Mouse (Mus musculus) forebrain, embryonic 14.5 days (tissue): ENCODE data around the gene Shc4. TPM values are rescaled to one million over a fixed set of nuclear protein-coding genes. Genes with fewer than 3 reads are reported as not detected.

Experiments
- ATAC-seq: fragments of 200-750 bp; cut with Nextera tagmentation; 2 replicates; pipeline ENCODE4 v1.8.0; 2017; ENCODE audit warnings: mild to moderate bottlenecking, moderate library complexity
- DNase-seq: peaks from one replicate; pipeline ENCODE4 v3.0.0-alpha.2; 2015; ENCODE audit warnings: low spot score
- H3K27ac ChIP-seq: fragments of 300-500 bp; sonication (generic); 2 replicates; pipeline ENCODE4 v1.5.1; 2014; ENCODE audit warnings: low read depth, mild to moderate bottlenecking, control low read depth, low read length, moderate library complexity
- H3K27me3 ChIP-seq: fragments of 300-500 bp; sonication (generic); replicated peaks from 2 replicates; pipeline ENCODE4 v1.6.1; 2014; ENCODE audit warnings: low read length, control low read depth, mixed read lengths; ENCODE audit not compliant: control insufficient read depth, insufficient read depth
- H3K36me3 ChIP-seq: fragments of 300-500 bp; sonication (generic); 2 replicates; pipeline ENCODE4 v1.6.1; 2014; ENCODE audit warnings: low read length, control low read depth; ENCODE audit not compliant: control insufficient read depth, insufficient read depth
- H3K4me1 ChIP-seq: fragments of 300-500 bp; sonication (generic); 2 replicates; pipeline ENCODE4 v1.6.1; 2014; ENCODE audit warnings: antibody characterized with exemption, low read length, control low read depth; ENCODE audit not compliant: control insufficient read depth, insufficient read depth
- H3K4me2 ChIP-seq: fragments of 300-500 bp; sonication (generic); 2 replicates; pipeline ENCODE4 v1.6.1; 2014; ENCODE audit warnings: mild to moderate bottlenecking, control low read depth, low read length
- H3K4me3 ChIP-seq: fragments of 300-500 bp; sonication (generic); 2 replicates; pipeline ENCODE4 v1.5.1; 2014; ENCODE audit warnings: low read depth, low read length, control low read depth
- H3K9ac ChIP-seq: fragments of 300-500 bp; sonication (generic); 2 replicates; pipeline ENCODE4 v1.6.1; 2014; ENCODE audit warnings: mild to moderate bottlenecking, low read length, control low read depth, moderate library complexity
- H3K9me3 ChIP-seq: fragments of 300-500 bp; sonication (generic); replicated peaks from 2 replicates; pipeline ENCODE4 v1.6.1; 2016; ENCODE audit warnings: low read length, control low read depth, mixed read lengths; ENCODE audit not compliant: control insufficient read depth
- WGBS: fragments of 180-500 bp; shearing (Covaris S2); extraction: QIAGEN DNeasy Blood & Tissue Kit; methylation state at CpG from one replicate; pipeline ENCODE4 v1.1.7; 2014; 5-methylcytosine and 5-hydroxymethylcytosine counted together
- polyA plus RNA-seq: library from polyadenylated mRNA; unstranded; fragments of >200 nt; fragmentation: Nextera tagmentation; extraction: Ambion mirVana; gene quantifications from 2 replicates; pipeline ENCODE4 v1.2.1, GENCODE M21; 2014

Shc4 gene
- polyA plus RNA-seq, 1 experiment from 2014 or later: 0.66 TPM

DNA sequence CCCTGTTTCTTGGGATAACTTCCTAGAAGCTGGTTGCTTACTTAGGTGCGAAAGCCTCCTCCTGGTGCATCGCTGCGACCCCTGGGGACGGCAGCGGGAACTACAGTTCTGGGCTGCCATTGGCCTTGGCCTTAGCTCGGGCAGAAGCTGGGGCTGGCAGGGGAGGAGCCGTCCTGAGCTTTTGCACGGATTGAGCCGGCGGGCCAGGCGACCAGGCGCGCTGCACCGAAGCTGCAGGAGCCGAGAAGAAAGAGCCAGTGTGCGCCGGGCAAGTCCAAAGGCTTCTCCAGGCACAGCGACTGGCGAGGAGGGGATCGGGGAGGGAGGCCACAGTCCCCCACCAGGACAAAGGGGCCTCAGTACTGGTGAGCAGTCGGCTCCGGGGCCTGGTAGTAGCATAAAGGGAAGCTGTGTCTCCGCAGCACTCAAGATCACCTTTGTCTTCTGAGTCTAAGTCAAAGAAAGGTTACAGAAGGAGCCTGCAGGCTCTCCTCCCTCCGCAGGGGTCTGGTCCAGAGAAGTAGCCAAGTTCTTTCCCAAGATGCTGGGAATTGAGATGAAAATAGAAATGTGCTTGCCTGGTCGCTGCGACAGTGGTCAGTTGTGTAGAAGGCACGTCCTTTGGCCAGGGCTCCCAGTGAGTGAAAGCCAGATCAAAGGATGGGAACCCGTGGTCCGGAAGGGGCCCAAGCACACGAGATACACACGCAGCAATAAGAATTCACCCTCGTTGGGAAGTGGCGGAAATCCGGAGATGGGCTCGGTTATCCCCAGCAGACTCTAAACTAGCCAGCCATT lies 8.0 kb upstream of the Shc4 start:
- Histone ChIP-seq H3K4me3 (peak overlapping the region; percentile 41), H3K9ac (peak overlapping the region; percentile 85), H3K27ac (peak overlapping the region; percentile 89), H3K4me1 (peaks cover 5% of the 10 kb centered on the region; the same call in 1 of the 2 replicates), H3K27me3 (no peaks in the 10 kb centered on the region), H3K4me2 (peak overlapping the region; percentile 72), H3K36me3 (no peaks in the 10 kb centered on the region), H3K9me3 (no peaks in the 10 kb centered on the region)
- 9% methylated on average over 35 of the region's 35 CpGs for WGBS
- DNase-seq (peak; percentile 96), ATAC-seq (peak; percentile 96)

DNA sequence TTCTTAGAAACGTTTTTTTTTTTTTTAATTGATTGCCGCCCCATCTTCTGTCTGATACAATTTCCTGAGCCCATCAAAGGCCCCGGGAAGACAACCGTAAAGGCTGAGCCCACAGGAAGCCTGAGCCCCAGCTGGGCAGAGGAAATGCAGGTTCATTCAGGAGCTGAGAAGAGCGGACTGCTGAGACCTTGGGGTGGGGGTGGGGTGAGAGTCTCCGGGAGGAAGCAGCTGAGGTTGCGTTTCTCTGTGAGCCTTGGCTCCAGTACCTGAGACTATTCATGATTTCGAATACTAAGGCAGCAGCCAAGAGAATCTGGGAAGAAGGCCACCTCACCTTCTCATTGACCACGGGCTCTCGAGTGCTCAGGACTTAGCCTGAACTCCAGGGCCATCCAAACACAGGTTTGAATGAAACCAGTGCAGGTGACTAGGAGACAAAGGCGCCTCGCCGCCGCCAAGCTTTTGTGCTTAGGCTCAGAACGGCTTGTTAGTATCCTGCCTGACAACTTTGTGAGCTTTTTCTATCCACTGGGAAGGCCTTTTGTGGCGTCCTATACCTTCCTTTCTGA lies 682 bp upstream of the Shc4 start:
- Histone ChIP-seq H3K36me3 (no peaks in the 10 kb centered on the region), H3K9ac (peak overlapping the region; percentile 65; the same call in 1 of the 2 replicates), H3K4me3 (peak overlapping the region; percentile 43), H3K4me1 (peaks cover 12% of the 10 kb centered on the region), H3K27me3 (peaks cover 11% of the 10 kb centered on the region), H3K9me3 (no peaks in the 10 kb centered on the region), H3K27ac (0 out of 2 replicates have a peak overlapping the region, but pooled peaks have one; percentile 21), H3K4me2 (peak overlapping the region; percentile 94)
- under 1% methylated on average over 16 of the region's 16 CpGs for WGBS
- ATAC-seq (peak; percentile 40), DNase-seq (peak; percentile 51)

DNA sequence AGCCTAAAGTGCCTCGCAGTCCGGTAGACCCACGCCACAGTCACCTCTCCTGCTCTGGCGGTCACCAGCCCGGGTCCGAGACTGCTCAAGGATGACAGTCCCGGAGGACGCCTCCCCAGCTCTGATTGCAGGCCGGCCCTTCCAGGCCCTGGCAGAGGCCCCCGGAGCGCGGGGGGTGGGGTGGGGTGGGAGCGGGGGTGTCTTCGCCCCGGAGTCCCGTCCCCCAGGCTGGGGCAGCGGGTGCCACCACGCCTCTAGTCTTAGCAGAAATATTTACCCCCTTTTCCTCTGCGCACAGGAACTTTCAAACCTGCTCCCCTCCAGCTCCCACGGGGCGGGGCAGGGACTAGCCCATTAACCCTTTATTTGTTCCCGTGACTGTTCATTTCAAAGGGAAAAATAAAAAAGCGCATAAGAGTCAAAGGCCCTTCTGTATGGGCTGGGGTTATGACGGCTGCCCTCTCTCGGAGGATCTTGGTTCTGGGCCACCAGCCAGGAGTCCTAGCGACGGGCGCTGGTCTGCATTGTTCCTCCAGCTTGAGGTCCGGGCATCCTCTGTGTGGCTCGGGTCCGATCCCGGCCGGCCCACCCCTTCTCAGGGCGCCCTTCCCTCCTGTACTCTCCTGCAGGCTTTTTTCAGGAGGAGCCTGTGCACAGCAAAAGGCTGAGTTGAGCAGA lies 401 bp downstream of the Shc4 start:
- DNase-seq: no peak
- peaks cover 11% of the 10 kb centered on the region for H3K27me3 ChIP-seq
- peak; percentile 81 for ATAC-seq
- peak overlapping the region; percentile 94 for H3K4me2 ChIP-seq
- peaks cover 12% of the 10 kb centered on the region for H3K4me1 ChIP-seq
- H3K4me3 ChIP-seq: peak overlapping the region; percentile 43
- peak overlapping the region; percentile 46; the same call in 1 of the 2 replicates for H3K27ac ChIP-seq
- H3K36me3 ChIP-seq: no peaks in the 10 kb centered on the region
- under 1% methylated on average over 34 of the region's 34 CpGs for WGBS
- H3K9me3 ChIP-seq: no peaks in the 10 kb centered on the region
- peak overlapping the region; percentile 65 for H3K9ac ChIP-seq

DNA sequence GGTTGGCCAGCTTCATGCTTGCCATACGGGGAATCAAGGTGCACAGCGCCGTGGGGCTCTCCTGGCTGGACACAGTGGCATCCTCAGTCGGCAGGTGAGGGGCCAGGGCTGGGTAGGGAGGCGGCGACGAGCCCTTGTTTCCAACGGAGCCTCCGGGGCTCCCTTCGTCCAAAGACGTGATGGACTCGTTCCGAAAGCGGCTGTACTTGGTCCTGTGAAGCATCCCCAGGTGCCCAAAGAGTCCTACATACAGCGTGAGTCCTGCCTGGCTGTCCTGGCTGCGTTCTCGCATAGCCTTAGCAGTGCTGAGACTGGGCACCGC lies 901 bp downstream of the Shc4 start:
- Histone ChIP-seq H3K4me3 (peak overlapping the region; percentile 43), H3K9me3 (no peaks in the 10 kb centered on the region), H3K4me2 (peak overlapping the region; percentile 94), H3K9ac (peak overlapping the region; percentile 65), H3K4me1 (peaks cover 12% of the 10 kb centered on the region), H3K27me3 (peaks cover 11% of the 10 kb centered on the region), H3K27ac (no peak overlapping the region), H3K36me3 (no peaks in the 10 kb centered on the region)
- 2% methylated on average over 18 of the region's 18 CpGs for WGBS
- no peak for ATAC-seq
- peak; percentile 19 for DNase-seq

DNA sequence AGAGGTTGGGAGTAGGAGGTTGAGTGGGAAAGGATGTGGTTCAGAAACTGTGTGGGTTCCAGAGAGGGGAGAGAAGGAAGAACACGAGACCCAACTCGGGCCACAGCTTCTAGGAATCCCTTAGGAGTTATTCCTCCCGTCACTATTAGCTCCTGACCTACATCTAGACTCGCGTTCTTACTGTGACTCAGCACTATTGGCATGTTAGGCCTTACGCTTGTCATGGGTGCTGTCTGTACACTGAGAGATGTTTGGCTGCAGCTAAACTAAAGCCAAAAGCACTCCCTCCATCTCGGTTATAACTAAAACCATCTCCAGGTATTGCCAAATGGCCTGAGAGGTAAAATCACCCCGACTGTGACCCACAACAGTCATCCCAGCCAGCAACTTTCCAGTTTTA lies 7.3 kb downstream of the Shc4 start:
- Histone ChIP-seq H3K4me1 (no peaks in the 10 kb centered on the region), H3K36me3 (no peaks in the 10 kb centered on the region), H3K4me2 (no peak overlapping the region), H3K27ac (no peak overlapping the region), H3K4me3 (no peak overlapping the region), H3K9ac (no peak overlapping the region), H3K9me3 (no peaks in the 10 kb centered on the region), H3K27me3 (no peaks in the 10 kb centered on the region; the same call in 1 of the 2 replicates)
- WGBS: 90% methylated on average over 8 of the region's 8 CpGs
- DNase-seq: no peak
- ATAC-seq: no peak

DNA sequence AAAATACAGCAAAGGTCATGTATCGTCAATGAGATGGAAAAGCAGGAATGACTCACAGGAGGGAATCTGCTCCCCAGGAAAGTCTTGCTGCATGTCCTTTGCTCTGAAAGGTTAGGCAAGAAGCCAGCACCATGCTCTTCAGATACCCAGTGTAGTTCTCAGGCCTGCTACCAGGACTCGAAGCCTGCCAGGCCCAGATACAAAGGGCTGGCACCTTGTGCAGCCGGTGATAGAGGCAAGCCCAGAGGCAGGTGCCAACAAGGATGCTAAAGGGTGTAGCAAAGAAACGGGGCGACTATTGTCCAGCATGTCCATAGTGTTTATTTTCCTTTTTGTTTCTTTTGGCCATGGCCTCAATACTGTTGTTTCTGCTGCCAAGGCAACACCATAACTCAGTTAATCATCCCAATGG lies 17.4 kb downstream of the Shc4 start:
- Histone ChIP-seq H3K9me3 (no peaks in the 10 kb centered on the region), H3K4me3 (no peak overlapping the region), H3K4me2 (no peak overlapping the region), H3K4me1 (peaks cover 11% of the 10 kb centered on the region; the same call in 1 of the 2 replicates), H3K27ac (no peak overlapping the region), H3K27me3 (no peaks in the 10 kb centered on the region), H3K9ac (no peak overlapping the region), H3K36me3 (no peaks in the 10 kb centered on the region)
- WGBS: 48% methylated on average over 5 of the region's 5 CpGs
- ATAC-seq (peak; percentile 22; the same call in 1 of the 2 replicates), DNase-seq (peak; percentile 40)

DNA sequence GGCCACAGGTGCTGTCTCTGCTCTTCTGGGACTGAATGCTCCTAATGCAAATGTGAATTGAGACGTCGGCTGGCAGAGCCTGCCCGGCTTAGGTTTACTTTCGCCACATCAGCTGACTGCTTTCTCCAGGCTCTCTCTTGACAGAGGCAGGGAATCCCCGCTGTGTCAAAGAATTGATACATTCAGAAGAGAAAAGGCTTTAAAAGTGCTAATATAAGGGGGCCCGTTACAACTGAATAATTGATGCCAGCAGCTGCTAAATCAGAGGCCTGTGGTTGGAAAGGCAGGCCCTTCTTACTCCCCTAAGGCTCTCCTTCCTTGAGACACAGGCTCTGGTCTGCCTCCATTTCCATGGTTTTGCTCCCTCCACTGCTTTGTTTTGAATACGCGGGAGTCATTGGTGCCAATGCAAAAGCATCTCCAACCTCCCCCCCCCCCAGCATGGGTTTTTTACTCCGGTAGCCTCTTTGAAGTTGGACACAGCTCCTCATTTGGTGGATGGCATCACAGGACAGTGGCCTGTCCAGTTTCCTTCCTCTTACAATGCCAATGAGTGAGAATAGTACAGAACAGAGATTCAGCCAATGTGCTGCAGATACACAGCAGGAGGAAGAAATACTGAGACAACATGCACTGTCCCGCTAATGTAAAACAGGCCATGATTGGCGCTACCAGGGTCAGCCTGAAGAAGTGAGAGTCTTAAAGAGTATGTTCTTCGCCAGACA lies 18.9 kb downstream of the Shc4 start:
- no peak overlapping the region for H3K4me3 ChIP-seq
- peak; percentile 56; the same call in 1 of the 2 replicates for ATAC-seq
- peaks cover 11% of the 10 kb centered on the region; the same call in 1 of the 2 replicates for H3K4me1 ChIP-seq
- peak overlapping the region; percentile 36; the same call in 1 of the 2 replicates for H3K27ac ChIP-seq
- no peak overlapping the region for H3K9ac ChIP-seq
- no peaks in the 10 kb centered on the region for H3K36me3 ChIP-seq
- H3K9me3 ChIP-seq: no peaks in the 10 kb centered on the region
- DNase-seq: peak; percentile 70
- no peaks in the 10 kb centered on the region for H3K27me3 ChIP-seq
- no peak overlapping the region for H3K4me2 ChIP-seq
- WGBS: 26% methylated on average over 12 of the region's 12 CpGs

DNA sequence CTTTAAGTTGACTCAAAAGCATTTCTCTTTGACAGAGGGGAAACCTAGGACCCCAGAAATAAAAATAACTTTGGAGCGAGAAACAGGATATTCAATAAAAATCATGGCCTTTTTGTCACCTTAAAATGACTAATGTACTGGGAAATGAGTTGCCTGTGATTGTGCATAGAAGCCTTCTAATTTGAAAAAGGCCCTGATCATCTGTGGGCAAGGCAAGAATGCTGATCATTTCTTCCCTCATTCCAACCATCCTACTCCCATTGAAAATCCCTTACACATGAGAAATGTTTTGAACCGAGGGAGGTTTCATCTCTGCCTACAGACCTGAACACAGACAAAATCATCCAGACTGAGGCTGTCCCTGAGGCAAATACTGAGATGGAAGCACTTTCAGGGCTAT lies 21.1 kb downstream of the Shc4 start:
- H3K27me3 ChIP-seq: no peaks in the 10 kb centered on the region
- no peak overlapping the region for H3K4me2 ChIP-seq
- peaks cover 11% of the 10 kb centered on the region; the same call in 1 of the 2 replicates for H3K4me1 ChIP-seq
- ATAC-seq: no peak
- 90% methylated on average over 2 of the region's 2 CpGs for WGBS
- H3K9ac ChIP-seq: no peak overlapping the region
- H3K9me3 ChIP-seq: no peaks in the 10 kb centered on the region
- H3K36me3 ChIP-seq: no peaks in the 10 kb centered on the region
- H3K27ac ChIP-seq: no peak overlapping the region
- H3K4me3 ChIP-seq: no peak overlapping the region
- no peak for DNase-seq
